ENCODE assay signal across 26 mouse cellular contexts in the genomic region with DNA sequence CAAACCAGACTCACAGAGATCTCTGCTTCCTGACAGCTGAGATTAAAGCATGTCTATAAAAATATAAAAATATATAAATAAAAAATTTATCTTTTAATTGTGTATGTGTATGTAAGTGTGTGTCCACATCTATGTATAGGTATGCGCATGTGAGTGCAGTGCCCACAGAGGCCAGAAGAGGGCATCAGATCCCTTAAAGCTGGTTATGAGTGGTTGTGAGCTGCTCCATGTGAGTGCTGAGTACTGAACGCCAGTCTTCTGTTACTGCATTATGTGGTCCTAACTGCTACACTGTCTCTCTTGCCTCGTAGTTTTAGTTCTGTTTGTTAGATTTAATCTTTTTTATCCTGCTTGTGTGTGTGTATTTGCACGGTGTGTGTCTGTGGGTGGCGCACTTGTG. TPM values are rescaled to one million over a fixed set of nuclear protein-coding genes. Genes with fewer than 3 reads are reported as not detected.
A peak's percentile ranks its signal among the peaks of the same experiment; 100 is the strongest.
DNase-seq lines count a peak whose midpoint lies in the region; ATAC-seq and TF ChIP-seq lines count a peak whose summit lies in the region.
"Had no signal": no experiment of that assay in that cellular context is flagged by ENCODE, and none has a peak within 500 bp of the region (broad histone marks: within the 10 kb centered on the region; RNA-seq: fewer than 3 reads in every experiment).

No protein-coding gene starts in this region.

- DNase-seq in heart, adult 2 months: no peak
- DNase-seq in heart, postnatal 4 days: no peak
- no peak for DNase-seq in midbrain, postnatal 0 days (ENCODE audit: low spot score)
- peak; percentile 62 for DNase-seq in ES-CJ7 (ENCODE audit: low read depth, low spot score)
- no peak for DNase-seq in liver, embryonic 14.5 days (ENCODE audit: low read depth in 3 of 3, low spot score in 3 of 3)
- DNase-seq in left cerebral cortex, adult 18-20 months (ENCODE audit: low spot score in 2 of 2): no peak
- no peak for DNase-seq in frontal cortex, postnatal 25 days (ENCODE audit: low spot score in 2 of 2)
- DNase-seq: cerebellum, adult 18-20 months; kidney, adult 18-20 months; kidney, postnatal 4 days; layer of hippocampus, postnatal 36 days; lung, adult 2 months; right cerebral cortex, postnatal 4 days had no signal

- intact Hi-C loops in heart, adult 2 months (cut with DNase I): loop anchor here (5.0 kb wide), 1 partner anchor 176 kb away; no protein-coding TSS in a partner anchor

- H3K27me3 ChIP-seq in heart, adult 2 months (ENCODE audit: control insufficient read depth, insufficient read depth, low read length): no peaks in the 10 kb centered on the region
- H3K27me3 ChIP-seq in midbrain, postnatal 0 days (ENCODE audit: insufficient read depth, low read length): no peaks in the 10 kb centered on the region
- no peaks in the 10 kb centered on the region for H3K27me3 ChIP-seq in midbrain, embryonic 13.5 days
- no peaks in the 10 kb centered on the region for H3K27me3 ChIP-seq in liver, embryonic 14.5 days (ENCODE audit: control insufficient read depth, insufficient read depth, low read length)
- H3K27me3 ChIP-seq: embryonic facial prominence, embryonic 13.5 days; hindbrain, embryonic 12.5 days had no signal

- no peak for TF ChIP-seq POLR2A in heart, adult 2 months (IDR thresholded peaks at IDR 0.05; ENCODE audit: insufficient read depth, low read depth, low read length)

- TF ChIP-seq EP300 in heart, adult 2 months (IDR thresholded peaks at IDR 0.05; ENCODE audit: insufficient read depth, low read depth, low read length): no peak
- TF ChIP-seq EP300 in liver, embryonic 14.5 days (IDR thresholded peaks at IDR 0.05; ENCODE audit: low read depth): no peak

- H3K9ac ChIP-seq in heart, adult 2 months (ENCODE audit: low read depth, low read length): no peak overlapping the region
- H3K9ac ChIP-seq in midbrain, postnatal 0 days (replicated peaks; ENCODE audit: low read length, poor library complexity, severe bottlenecking): no peak overlapping the region
- H3K9ac ChIP-seq in midbrain, embryonic 13.5 days (replicated peaks): no peak overlapping the region
- H3K9ac ChIP-seq in liver, embryonic 14.5 days (replicated peaks): no peak overlapping the region
- H3K9ac ChIP-seq: embryonic facial prominence, embryonic 13.5 days; hindbrain, embryonic 12.5 days had no signal

- H3K4me1 ChIP-seq in heart, adult 2 months (ENCODE audit: control insufficient read depth, insufficient read depth, low read length): peaks cover 1% of the 10 kb centered on the region; the same call in 1 of the 2 replicates
- H3K4me1 ChIP-seq in midbrain, postnatal 0 days (ENCODE audit: insufficient read depth, low read length): no peaks in the 10 kb centered on the region
- H3K4me1 ChIP-seq in midbrain, embryonic 13.5 days (replicated peaks): no peaks in the 10 kb centered on the region
- H3K4me1 ChIP-seq in liver, embryonic 14.5 days (replicated peaks; ENCODE audit: control insufficient read depth in 2 of 2, insufficient read depth in 2 of 2, low read length in 1 of 2): peaks cover 18 to 29% of the 10 kb centered on the region in 2 experiments
- H3K4me1 ChIP-seq: hindbrain, embryonic 12.5 days had no signal

- WGBS in heart, adult 2 months: 95% methylated on average over 5 of the region's 5 CpGs
- WGBS in midbrain, postnatal 0 days: 90% methylated on average over 5 of the region's 5 CpGs
- WGBS in midbrain, embryonic 13.5 days: 95% methylated on average over 5 of the region's 5 CpGs
- WGBS in liver, embryonic 14.5 days (ENCODE audit: insufficient replicate concordance): 90% methylated on average over 5 of the region's 5 CpGs

- ATAC-seq in midbrain, postnatal 0 days (ENCODE audit: low FRiP score): no peak
- ATAC-seq in midbrain, embryonic 13.5 days: no peak
- no peak for ATAC-seq in liver, embryonic 14.5 days (ENCODE audit: insufficient read depth)

- no peaks in the 10 kb centered on the region for H3K9me3 ChIP-seq in midbrain, postnatal 0 days (ENCODE audit: low read length)
- H3K9me3 ChIP-seq in midbrain, embryonic 13.5 days: no peaks in the 10 kb centered on the region
- H3K9me3 ChIP-seq in liver, embryonic 14.5 days (ENCODE audit: control insufficient read depth, low read length): no peaks in the 10 kb centered on the region
- H3K9me3 ChIP-seq: embryonic facial prominence, embryonic 13.5 days; hindbrain, embryonic 12.5 days; limb, embryonic 10.5 days had no signal

- no peak overlapping the region for H3K4me2 ChIP-seq in midbrain, postnatal 0 days (ENCODE audit: low read depth, low read length, poor library complexity, severe bottlenecking)
- H3K4me2 ChIP-seq in midbrain, embryonic 13.5 days (replicated peaks): no peak overlapping the region
- no peak overlapping the region for H3K4me2 ChIP-seq in liver, embryonic 14.5 days (ENCODE audit: low read depth)
- H3K4me2 ChIP-seq: embryonic facial prominence, embryonic 13.5 days; hindbrain, embryonic 12.5 days had no signal

- no peak overlapping the region for H3K27ac ChIP-seq in heart, adult 2 months
- no peak overlapping the region for H3K27ac ChIP-seq in midbrain, postnatal 0 days (ENCODE audit: low read depth, low read length)
- H3K27ac ChIP-seq in midbrain, embryonic 13.5 days: no peak overlapping the region
- no peak overlapping the region for H3K27ac ChIP-seq in liver, embryonic 14.5 days
- H3K27ac ChIP-seq: embryonic facial prominence, embryonic 13.5 days; hindbrain, embryonic 12.5 days; limb, embryonic 10.5 days had no signal

- H3K36me3 ChIP-seq in heart, adult 2 months (ENCODE audit: control insufficient read depth, insufficient read depth, low read length): no peaks in the 10 kb centered on the region
- H3K36me3 ChIP-seq in midbrain, postnatal 0 days (ENCODE audit: insufficient read depth, low read length): no peaks in the 10 kb centered on the region
- no peaks in the 10 kb centered on the region for H3K36me3 ChIP-seq in midbrain, embryonic 13.5 days
- H3K36me3 ChIP-seq in liver, embryonic 14.5 days (replicated peaks; ENCODE audit: control insufficient read depth, insufficient read depth, low read depth): no peaks in the 10 kb centered on the region
- H3K36me3 ChIP-seq: embryonic facial prominence, embryonic 13.5 days; hindbrain, embryonic 12.5 days; limb, embryonic 10.5 days had no signal

- H3K4me3 ChIP-seq in heart, adult 2 months: no peak overlapping the region
- H3K4me3 ChIP-seq in midbrain, postnatal 0 days (ENCODE audit: low read depth, low read length): no peak overlapping the region
- H3K4me3 ChIP-seq in midbrain, embryonic 13.5 days (replicated peaks): no peak overlapping the region
- H3K4me3 ChIP-seq in liver, embryonic 14.5 days (ENCODE audit: insufficient read depth in 1 of 2, low read depth in 2 of 2, low read length in 2 of 2): no peak overlapping the region
- H3K4me3 ChIP-seq: embryonic facial prominence, embryonic 13.5 days; hindbrain, embryonic 12.5 days; limb, embryonic 10.5 days had no signal

- no peaks in the 10 kb centered on the region for H3K79me2 ChIP-seq in heart, adult 2 months (replicated peaks; ENCODE audit: control insufficient read depth, insufficient read depth, low read length)

- TF ChIP-seq CTCF in heart, adult 2 months (IDR thresholded peaks at IDR 0.05): peak; percentile 33; the same call in 1 of the 2 replicates
- TF ChIP-seq CTCF in midbrain, postnatal 0 days (IDR thresholded peaks at IDR 0.05): peak; percentile 16; the same call in 1 of the 2 replicates
- TF ChIP-seq CTCF in liver, embryonic 14.5 days (IDR thresholded peaks at IDR 0.05; ENCODE audit: low read depth): peak; percentile 65

RNA-seq across cellular contexts. Expression of gene Gstp2, which starts 5.2 kb away (rescaled TPM):
- 100 to 1,000 TPM; 121 to 137 TPM for total RNA-seq in heart, adult 2 months (2021)
- polyA plus RNA-seq in heart, adult 2 months (2012; rRNA removed): 38.3 and 58.2 TPM in 2 replicates
- total RNA-seq in heart, postnatal 4 days (2021): 10 to 100 TPM; 69.7 to 73.5 TPM
- 3.6 TPM in 1 of 2 replicates, not detected in the other for total RNA-seq in midbrain, postnatal 0 days (2014; rRNA removed)
- 2.4 and 4.1 TPM in 2 replicates for polyA plus RNA-seq in midbrain, postnatal 0 days (2015; fragmentation: Nextera tagmentation; extraction: Ambion mirVana)
- 1.3 and 3.9 TPM in 2 replicates for polyA plus RNA-seq in midbrain, embryonic 13.5 days (2015; fragmentation: Nextera tagmentation; extraction: Ambion mirVana)
- 6.6 and 7.9 TPM in 2 replicates for polyA plus RNA-seq in liver, embryonic 14.5 days (2012; rRNA removed)
- polyA plus RNA-seq in liver, embryonic 14.5 days (2014; fragmentation: Nextera tagmentation; extraction: Ambion mirVana): 6.9 and 7.3 TPM in 2 replicates
- total RNA-seq in left cerebral cortex, adult 18-20 months (2021): 10 to 100 TPM; 40.5 to 55.2 TPM
- total RNA-seq: monocyte, adult 5-6 weeks had no signal
- polyA plus RNA-seq: neural tube, embryonic 14.5 days had no signal

RNA-seq across cellular contexts. Expression of gene Gstp3, which starts 8.4 kb away (rescaled TPM):
- not detected for total RNA-seq in heart, adult 2 months (2021)
- polyA plus RNA-seq in heart, adult 2 months (2012; rRNA removed): 1.1 TPM in 1 of 2 replicates, not detected in the other
- not detected for total RNA-seq in heart, postnatal 4 days (2021)
- not detected in 2 replicates for total RNA-seq in midbrain, postnatal 0 days (2014; rRNA removed)
- not detected in 2 replicates for polyA plus RNA-seq in midbrain, postnatal 0 days (2015; fragmentation: Nextera tagmentation; extraction: Ambion mirVana)
- not detected in 2 replicates for polyA plus RNA-seq in midbrain, embryonic 13.5 days (2015; fragmentation: Nextera tagmentation; extraction: Ambion mirVana)
- polyA plus RNA-seq in liver, embryonic 14.5 days (2012; rRNA removed): 78.5 and 87.0 TPM in 2 replicates
- polyA plus RNA-seq in liver, embryonic 14.5 days (2014; fragmentation: Nextera tagmentation; extraction: Ambion mirVana): 65.7 and 69.6 TPM in 2 replicates
- total RNA-seq in left cerebral cortex, adult 18-20 months (2021): not detected
- total RNA-seq: granulocyte monocyte progenitor cell, adult 5-6 weeks; layer of hippocampus, postnatal 36 days had no signal
- polyA plus RNA-seq: brain, embryonic 14.5 days; forebrain, embryonic 11.5 days; hindbrain, embryonic 12.5 days; limb, embryonic 10.5 days; neural tube, embryonic 14.5 days had no signal

RNA-seq across cellular contexts. Expression of gene Gstp1, which starts 13.2 kb away (rescaled TPM):
- total RNA-seq in heart, adult 2 months (2021): 100 to 1,000 TPM; 356 to 371 TPM
- polyA plus RNA-seq in heart, adult 2 months (2012; rRNA removed): 480 and 490 TPM in 2 replicates
- 100 to 1,000 TPM; 219 to 261 TPM for total RNA-seq in heart, postnatal 4 days (2021)
- 268 and 350 TPM in 2 replicates for total RNA-seq in midbrain, postnatal 0 days (2014; rRNA removed)
- polyA plus RNA-seq in midbrain, postnatal 0 days (2015; fragmentation: Nextera tagmentation; extraction: Ambion mirVana): 665 and 685 TPM in 2 replicates
- polyA plus RNA-seq in midbrain, embryonic 13.5 days (2015; fragmentation: Nextera tagmentation; extraction: Ambion mirVana): 372 and 375 TPM in 2 replicates
- polyA plus RNA-seq in liver, embryonic 14.5 days (2012; rRNA removed): 230 and 274 TPM in 2 replicates
- polyA plus RNA-seq in liver, embryonic 14.5 days (2014; fragmentation: Nextera tagmentation; extraction: Ambion mirVana): 511 and 557 TPM in 2 replicates
- total RNA-seq in left cerebral cortex, adult 18-20 months (2021): 100 to 1,000 TPM; 353 to 399 TPM

RNA-seq across cellular contexts. Expression of gene Cabp2, which starts 30.4 kb away (rescaled TPM):
- not detected for total RNA-seq in heart, adult 2 months (2021)
- polyA plus RNA-seq in heart, adult 2 months (2012; rRNA removed): not detected in 2 replicates
- total RNA-seq in heart, postnatal 4 days (2021): not detected
- not detected in 2 replicates for total RNA-seq in midbrain, postnatal 0 days (2014; rRNA removed)
- not detected in 2 replicates for polyA plus RNA-seq in midbrain, postnatal 0 days (2015; fragmentation: Nextera tagmentation; extraction: Ambion mirVana)
- polyA plus RNA-seq in midbrain, embryonic 13.5 days (2015; fragmentation: Nextera tagmentation; extraction: Ambion mirVana): not detected in 2 replicates
- polyA plus RNA-seq in liver, embryonic 14.5 days (2012; rRNA removed): 0.16 and 0.17 TPM in 2 replicates
- polyA plus RNA-seq in liver, embryonic 14.5 days (2014; fragmentation: Nextera tagmentation; extraction: Ambion mirVana): 0.20 and 0.44 TPM in 2 replicates
- not detected for total RNA-seq in left cerebral cortex, adult 18-20 months (2021)
- total RNA-seq: common myeloid progenitor, adult 5-6 weeks; granulocyte monocyte progenitor cell, adult 5-6 weeks; layer of hippocampus, postnatal 36 days; megakaryocyte, adult 5-6 weeks; monocyte, adult 5-6 weeks had no signal
- polyA plus RNA-seq: brain, embryonic 14.5 days; embryonic facial prominence, embryonic 13.5 days; forebrain, embryonic 11.5 days; heart, embryonic 16.5 days; hindbrain, embryonic 12.5 days; limb, embryonic 10.5 days; neural tube, embryonic 14.5 days; urinary bladder, adult 2 months had no signal

RNA-seq across cellular contexts. Expression of gene Ndufv1, which starts 38.4 kb away (rescaled TPM):
- 1,000 to 10,000 TPM; 1,031 to 1,231 TPM for total RNA-seq in heart, adult 2 months (2021)
- polyA plus RNA-seq in heart, adult 2 months (2012; rRNA removed): 1,078 and 1,145 TPM in 2 replicates
- 100 to 1,000 TPM; 774 to 835 TPM for total RNA-seq in heart, postnatal 4 days (2021)
- total RNA-seq in midbrain, postnatal 0 days (2014; rRNA removed): 137 and 237 TPM in 2 replicates
- polyA plus RNA-seq in midbrain, postnatal 0 days (2015; fragmentation: Nextera tagmentation; extraction: Ambion mirVana): 271 and 281 TPM in 2 replicates
- polyA plus RNA-seq in midbrain, embryonic 13.5 days (2015; fragmentation: Nextera tagmentation; extraction: Ambion mirVana): 203 and 210 TPM in 2 replicates
- polyA plus RNA-seq in liver, embryonic 14.5 days (2012; rRNA removed): 67.5 and 84.8 TPM in 2 replicates
- polyA plus RNA-seq in liver, embryonic 14.5 days (2014; fragmentation: Nextera tagmentation; extraction: Ambion mirVana): 159 and 168 TPM in 2 replicates
- 100 to 1,000 TPM; 265 to 266 TPM for total RNA-seq in left cerebral cortex, adult 18-20 months (2021)
